Mouse (Mus musculus) thymus, adult 2 months (tissue): ENCODE data around the gene Cox16.

Experiments used
- CTCF ChIP-seq: fragments of 200-500 bp; IDR thresholded peaks from 2 replicates; pipeline ENCODE4 v1.5.1; 2012; ENCODE audit warnings: mild to moderate bottlenecking, control low read depth, low read length, moderate library complexity, borderline replicate concordance; ENCODE audit not compliant: control insufficient read depth, poor library complexity, insufficient read depth; ENCODE audit errors: extremely low read depth
- POLR2A ChIP-seq: fragments of 200-500 bp; IDR thresholded peaks from 2 replicates; pipeline ENCODE4 v1.6.1; 2012; ENCODE audit warnings: mild to moderate bottlenecking, low read length, control low read depth, moderate library complexity; ENCODE audit not compliant: control insufficient read depth, poor library complexity, insufficient read depth; ENCODE audit errors: extremely low read depth

GRCm38 (mm10) chr12:81402187-81402586, 82.7 kb downstream of the Cox16 start:
- no peak for TF ChIP-seq CTCF
- no peak for TF ChIP-seq POLR2A
